Mouse (Mus musculus): ENCODE results near the gene Myl6.

The Myl6 gene

DNA sequence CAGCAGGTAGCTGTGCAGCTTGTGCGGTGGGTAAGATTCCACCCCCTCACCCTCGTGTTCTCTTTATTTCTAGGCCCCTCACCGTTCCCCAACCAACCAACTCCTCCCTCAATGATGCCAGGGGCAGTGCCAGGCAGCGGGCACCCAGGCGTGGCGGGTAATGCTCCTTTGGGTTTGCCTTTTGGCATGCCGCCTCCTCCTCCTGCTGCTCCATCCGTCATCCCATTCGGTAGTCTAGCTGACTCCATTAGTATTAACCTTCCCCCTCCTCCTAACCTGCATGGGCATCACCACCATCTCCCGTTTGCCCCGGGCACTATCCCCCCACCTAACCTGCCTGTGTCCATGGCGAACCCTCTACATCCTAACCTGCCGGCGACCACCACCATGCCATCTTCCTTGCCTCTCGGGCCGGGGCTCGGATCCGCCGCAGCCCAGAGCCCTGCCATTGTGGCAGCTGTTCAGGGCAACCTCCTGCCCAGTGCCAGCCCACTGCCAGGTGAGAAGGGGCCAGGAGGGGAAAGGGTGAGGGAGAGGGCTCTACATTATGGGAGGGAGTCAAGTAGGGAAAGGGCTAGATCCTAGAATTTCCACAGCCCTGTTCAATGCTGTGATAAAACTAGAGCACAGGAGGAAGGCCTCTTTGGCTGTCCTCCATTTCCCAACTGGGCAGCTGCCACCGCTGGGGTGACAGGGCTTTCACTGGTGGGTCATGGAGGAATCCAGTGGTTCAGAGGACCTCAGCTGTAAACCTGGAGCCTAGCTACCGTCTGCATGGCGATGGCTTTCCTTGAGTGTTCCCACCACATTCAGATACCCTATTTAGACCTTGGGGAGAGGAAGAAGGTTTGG, 5.9 kb downstream of the Myl6 start:
- no peak for DNase-seq

DNA sequence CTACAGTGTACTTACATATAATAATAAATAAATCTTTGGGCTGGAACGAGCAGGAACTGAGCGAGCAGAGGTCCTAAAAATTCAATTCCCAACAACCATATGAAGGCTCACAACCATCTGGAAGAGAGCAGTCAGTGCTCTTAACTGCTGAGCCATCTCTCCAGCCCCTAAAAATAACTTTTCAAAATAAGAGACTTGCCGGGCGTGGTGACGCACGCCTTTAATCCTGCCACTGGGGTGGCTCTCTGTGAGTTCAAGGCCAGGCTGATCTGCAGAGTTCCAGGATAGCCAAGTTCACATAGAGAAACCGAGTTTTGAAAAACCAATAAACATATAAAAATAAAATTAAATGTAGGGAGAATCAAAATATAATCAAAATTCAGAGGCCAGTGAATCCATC, 7.6 kb downstream of the Myl6 start:
- DNase-seq, result no peak

DNA sequence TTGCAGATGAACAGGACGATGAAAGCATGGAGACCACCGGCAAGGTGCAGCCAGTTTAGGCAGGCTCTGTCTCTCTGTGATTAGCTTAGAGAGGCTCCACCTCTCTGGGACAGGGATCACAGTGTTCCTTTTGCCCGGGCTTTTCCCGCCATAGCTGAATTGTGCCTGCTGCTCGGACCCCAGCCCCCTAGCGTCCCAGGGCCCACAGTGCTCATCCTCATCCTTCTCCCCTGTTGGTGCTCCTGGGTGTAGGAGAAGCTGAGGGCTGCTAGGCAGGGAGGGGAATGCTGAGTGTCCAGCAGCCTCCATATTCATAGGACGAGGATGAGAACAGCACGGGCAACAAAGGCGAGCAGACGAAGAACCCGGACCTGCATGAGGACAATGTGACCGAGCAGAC, 19.6 kb downstream of the Myl6 start:
- no peak for DNase-seq

DNA sequence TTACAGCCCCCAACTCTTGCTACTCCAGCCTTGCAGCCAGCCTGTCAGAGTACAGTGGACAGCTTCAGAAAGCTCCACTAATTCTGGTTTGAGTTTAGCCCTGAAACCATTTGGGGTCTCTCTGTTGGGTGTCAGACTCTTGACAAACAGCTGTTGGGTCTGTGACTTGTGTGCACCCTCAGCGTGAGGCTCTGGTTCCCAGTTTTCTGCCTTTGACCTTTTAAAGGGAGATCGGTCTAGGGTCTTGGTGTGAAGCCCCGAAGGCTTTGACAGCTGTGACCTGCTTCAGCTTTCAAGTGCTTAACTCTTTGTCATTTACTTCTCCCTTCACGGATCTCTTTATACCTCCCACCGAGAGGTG, 33.7 kb downstream of the Myl6 start:
- peak in 1 of 2 experiments; percentile 12 for DNase-seq

DNA sequence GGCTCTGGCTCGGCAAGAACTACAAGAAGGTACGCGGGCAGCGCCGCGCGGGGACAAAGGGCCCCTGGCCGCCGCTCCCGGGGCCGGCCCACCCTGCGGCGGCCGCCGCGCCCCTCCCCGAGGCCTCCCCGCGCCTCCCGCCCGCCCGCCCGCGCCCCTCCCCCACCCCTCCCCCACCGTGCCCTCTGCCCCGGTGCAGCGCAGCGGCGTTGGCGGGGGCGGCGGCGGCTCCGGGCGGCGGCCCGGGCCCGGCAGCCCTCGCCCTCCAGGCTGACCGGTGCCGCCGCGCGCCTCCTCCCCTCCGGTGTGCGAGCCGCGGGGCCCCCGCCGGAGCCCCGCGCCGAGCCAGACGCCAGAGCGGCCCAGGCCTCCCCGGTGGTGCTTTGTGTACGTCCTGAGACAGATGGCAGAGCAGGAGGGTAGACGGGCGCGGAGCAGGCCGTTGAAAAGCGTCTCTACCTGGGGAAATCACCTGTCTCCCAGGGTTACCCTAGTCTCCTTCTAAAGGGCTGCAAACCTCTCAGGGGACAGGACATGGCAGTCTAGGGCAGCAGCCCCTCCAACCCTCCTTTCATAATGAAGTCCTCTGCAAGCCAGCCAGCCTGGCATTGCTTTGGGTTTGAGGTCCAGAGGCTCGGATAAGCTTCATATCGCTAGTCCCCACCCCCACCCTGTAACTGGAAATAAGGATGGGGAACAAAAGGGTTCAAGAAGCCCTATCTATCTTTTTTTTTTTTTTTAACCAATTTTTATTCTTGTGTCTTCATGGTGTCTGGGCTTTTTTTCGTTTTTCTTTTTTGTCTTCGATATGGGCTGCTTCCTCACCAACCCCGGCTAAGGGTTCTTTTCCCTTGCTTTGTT, 34.3 kb downstream of the Myl6 start:
- DNase-seq, result peak in 1 of 2 experiments; percentile 44

DNA sequence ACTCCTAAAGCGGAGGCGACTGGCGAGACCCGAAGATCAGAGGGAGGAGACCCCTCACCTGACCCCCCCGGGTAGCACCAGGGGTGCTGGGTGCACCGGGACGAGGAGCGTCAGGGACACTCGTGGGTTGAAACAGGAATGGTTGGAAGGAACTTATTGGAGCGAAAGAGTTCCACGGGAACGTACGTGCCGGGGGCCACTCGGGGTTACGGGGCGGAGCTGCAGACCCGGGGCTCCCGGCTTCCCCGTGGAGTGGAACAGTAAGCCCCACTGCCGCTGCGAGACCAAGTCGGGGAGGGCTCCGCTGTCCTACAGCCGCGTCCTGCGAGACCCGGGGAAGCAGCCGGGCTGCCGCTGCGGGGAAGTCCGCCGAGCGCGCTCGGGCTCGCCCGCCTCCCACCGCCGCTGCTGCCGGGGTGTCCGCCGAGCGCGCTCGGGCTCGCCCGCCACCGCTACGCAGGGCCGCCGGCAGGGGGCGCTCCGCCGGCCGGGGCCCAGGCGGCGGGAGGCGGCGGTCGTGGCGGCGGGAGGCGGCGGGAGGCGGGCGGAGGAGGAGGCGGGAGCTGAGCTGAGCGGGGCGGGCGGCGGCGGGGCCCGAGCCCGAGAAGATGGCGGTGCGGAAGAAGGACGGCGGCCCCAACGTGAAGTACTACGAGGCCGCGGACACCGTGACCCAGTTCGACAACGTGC, 35.1 kb downstream of the Myl6 start, which contains the start of gene Smarcc2:
TSS of gene Smarcc2 (plus strand) at position 530 of the 690 bp plus-strand sequence.
- peak; percentile 88 to 92 for DNase-seq

DNA sequence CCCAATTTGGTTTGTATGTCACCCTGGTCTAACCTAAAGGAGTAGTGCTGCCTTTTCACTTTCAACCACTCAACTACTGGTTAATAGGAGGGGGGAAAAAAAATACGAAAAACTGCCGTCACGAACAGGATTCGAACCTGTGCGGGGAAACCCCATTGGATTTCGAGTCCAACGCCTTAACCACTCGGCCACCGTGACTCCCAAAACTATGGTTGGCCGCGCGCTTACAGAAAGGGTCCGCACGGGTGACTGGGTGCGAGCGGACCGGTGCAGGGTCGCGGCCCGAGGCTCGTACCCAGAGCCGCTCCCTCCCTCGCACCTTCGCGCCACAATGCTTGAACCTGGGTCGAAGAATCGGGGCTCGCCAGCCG, 35.6 kb downstream of the Myl6 start:
- peak; percentile 94 to 95 for DNase-seq

DNA sequence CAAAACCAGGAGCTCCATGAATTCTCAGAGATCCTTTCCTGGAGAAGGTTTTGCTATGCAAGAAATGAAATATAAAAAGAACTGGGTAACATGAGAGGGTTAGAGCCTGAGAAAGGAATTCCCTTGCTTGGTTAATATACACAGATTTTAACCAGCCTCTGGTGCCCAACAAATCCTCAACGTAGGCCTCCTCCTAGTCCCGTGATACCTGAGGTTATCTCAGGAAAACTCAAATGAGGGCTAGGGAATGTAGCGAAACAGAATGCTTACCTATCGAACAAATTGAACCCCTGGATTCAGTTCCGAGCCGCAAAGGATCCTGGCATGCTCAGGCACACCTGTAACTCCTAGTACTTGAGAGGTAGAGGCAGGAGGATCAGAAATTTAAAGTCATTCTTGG, 36.3 kb downstream of the Myl6 start:
- DNase-seq, result peak in 1 of 2 experiments; percentile 21

DNA sequence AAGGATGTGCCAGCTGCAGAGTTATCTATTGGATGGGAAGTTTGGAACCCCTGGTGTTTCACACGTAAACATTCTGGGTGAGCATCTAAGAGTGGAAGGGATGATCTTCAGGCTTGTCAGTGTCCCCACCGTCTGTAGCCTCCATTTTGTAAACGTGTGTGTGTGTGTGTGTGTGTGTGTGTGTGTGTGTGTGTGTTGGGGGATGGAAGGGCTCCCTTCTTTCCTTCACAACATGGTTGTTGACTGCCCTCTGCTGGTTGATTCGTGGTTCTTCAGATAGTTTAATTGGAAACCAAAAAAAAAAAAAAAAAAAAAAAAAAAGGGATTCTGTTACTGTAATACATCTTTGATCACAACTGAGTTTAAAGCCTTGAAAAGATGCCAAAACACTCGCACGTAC, 38.7 kb downstream of the Myl6 start:
- DNase-seq, result peak; percentile 77 to 83

DNA sequence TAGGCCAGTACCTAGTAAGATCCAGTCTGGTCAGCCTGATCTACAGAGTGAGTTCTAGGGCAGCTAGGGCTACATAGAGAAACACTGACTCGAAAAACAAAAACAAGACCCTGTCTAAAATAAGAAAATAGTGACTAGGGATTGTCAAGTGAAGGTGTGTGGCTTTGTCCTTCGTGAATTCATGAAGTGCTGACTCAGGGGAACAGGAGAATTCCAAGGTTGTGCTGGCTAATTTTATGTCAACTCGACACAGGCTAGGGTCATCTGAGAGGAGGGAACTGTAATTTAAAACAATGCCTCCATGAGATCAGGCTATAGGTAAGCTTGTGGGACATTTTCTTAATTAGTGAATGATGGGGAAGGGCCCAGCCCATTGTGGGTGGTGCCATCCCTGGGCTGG, 39.5 kb downstream of the Myl6 start:
- DNase-seq, result no peak

DNA sequence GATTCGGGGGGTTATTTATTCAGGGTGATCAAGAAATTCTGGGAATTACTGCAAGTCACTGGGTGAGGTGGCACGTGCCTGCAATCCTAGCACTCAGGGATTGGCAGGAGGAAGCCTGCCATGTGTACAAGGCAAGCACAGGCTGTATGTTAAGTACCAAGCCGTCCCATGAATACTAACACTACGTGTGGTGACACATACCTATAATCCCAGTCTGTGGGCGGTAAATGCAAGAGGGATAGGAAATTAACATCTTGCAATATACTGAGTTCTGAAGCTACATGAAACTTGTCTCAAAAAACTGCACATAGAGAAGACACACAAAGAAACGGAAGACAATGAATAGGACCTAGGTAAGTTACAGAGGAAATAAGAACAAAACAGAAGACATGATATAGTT, 42.9 kb downstream of the Myl6 start:
- DNase-seq, result no peak

DNA sequence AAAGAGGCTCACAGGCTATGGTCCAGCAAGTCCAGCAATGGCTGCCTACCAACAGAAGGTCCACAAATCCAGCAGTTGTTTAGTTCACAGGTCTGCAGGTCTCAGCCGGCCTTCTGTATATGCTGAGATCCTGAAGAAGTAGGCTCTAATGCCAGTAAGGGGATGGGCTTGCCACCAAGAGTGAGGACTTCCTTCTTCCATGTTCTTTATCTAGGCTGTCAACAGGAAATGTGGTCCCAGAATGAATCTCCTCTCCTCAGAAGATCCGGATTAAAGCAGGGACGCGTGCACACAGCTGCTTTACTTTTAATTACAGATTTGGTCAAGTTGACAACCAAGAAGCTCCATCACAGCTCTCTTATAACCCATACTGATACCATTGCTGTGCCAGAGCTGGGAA, 48.5 kb downstream of the Myl6 start:
- DNase-seq, result peak in 1 of 2 experiments; percentile 8

DNA sequence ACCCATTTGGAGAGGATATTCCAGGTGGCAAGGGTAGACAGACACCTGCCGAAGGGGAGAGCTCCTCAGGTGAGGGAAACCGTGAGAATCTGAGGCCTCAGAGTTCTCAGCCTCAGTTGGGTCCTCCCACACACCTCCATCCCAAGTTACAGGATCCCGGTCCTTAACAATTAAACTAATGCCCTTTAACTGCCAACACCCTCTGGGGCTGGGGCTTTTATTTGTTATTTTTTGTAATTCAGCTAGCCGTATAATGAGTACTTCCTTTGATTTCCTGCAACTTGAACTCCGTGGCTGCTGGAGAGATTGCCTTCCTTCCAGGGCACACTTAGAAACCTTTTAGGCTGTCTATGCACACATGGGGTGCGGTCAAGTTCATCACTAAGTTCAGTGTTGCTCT, 49.6 kb downstream of the Myl6 start:
- DNase-seq, result no peak

DNA sequence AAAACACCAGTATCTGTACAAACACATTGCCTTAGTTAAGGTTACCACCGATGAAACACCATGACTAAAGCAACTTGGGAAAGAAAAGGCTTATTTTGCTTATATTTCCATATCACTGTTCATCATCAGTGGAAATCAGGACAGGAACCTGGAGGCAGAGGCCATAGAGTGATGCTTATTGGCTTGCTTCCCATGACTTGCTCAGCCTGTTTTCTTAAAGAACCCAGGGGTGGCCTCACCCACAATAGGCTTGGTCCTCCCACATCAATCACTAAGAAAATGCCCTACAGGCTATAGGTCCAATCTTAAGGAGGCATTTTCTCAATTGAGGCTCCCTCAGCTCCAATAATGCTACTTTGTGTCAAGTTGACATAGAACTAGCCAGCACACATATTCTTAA, 51.2 kb downstream of the Myl6 start:
- DNase-seq, result no peak

DNA sequence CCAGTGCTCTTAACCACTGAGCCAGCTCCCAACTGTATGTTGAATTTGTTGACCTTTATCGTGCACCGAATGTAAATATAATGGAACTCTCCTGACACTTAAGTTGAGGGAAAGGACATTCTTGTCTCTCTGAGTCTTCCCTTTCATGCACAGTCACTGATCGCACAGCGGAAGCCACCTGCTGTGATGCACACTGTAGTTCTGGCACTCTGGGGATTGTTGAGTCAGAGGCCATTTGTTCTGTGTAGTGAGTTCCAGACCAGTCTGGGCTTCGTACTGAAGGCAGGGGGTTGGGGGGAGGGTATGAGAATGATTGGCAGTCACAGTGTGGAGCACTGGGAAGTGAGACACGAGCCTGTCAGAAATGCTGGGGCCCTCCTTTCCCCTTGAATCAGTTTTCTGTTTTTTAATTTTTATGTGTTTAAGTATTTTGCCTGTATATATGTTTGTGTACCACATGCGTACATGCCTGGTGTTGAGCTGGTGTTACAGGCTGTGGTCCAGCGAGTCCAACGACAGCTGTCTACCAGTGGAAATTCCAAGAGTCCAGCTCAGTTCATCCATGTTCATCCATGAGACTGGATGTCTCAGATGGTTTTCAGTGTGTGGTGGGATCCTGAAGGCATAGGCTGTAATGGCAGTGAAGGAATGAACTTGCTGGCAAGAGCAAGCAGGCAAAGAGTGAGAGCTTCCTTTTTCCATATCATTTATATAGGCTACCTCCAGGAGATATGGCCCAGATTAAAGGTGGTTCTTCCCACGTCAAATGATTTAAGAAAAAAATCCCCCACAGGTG, 52.4 kb downstream of the Myl6 start:
- DNase-seq, result no peak
